Mouse (Mus musculus) forelimb bud, embryonic 11.5 days (tissue): ENCODE measurements around the gene Tnpo1.
A peak's percentile ranks its signal among the peaks of the same experiment; 100 is the strongest.
"Not testable (repeated sequence)": the region's sequence is repeated elsewhere in the genome, so short reads cannot be mapped to it uniquely, and the experiment has no call there.

ENCODE experiments used
- DNase-seq: peaks from one replicate; pipeline ENCODE4 v3.0.0-alpha.2; 2012; ENCODE audit warnings: low read depth, low spot score

The Tnpo1 gene

GRCm38 (mm10) chr13:98825574-98825973 is 100.6 kb downstream of the Tnpo1 start:
- no peak for DNase-seq

GRCm38 (mm10) chr13:98819094-98819493 is 107.1 kb downstream of the Tnpo1 start:
- DNase-seq = no peak

DNA sequence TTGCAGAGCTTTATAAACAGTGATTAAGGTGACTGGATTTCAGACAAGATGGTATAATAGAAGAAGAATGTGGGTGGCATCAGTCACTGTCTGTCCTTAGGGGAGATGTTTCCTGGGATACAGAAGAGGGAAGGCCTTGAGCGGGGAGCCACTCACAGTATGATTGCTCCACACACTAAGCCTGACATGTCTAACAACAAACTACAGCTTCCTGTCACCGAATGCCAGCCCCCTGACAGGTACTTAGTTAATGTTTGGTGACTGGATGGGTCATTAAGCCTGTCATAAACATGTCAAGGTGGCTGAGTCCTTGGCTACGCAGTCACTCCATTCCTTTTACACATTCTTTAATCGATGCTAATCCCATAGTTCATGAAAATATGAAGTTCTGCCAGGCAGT is 108.0 kb downstream of the Tnpo1 start:
- DNase-seq = no peak

- no peak for DNase-seq
Observed at GRCm38 (mm10) chr13:98817766-98818165, 108.4 kb downstream of the Tnpo1 start.

DNA sequence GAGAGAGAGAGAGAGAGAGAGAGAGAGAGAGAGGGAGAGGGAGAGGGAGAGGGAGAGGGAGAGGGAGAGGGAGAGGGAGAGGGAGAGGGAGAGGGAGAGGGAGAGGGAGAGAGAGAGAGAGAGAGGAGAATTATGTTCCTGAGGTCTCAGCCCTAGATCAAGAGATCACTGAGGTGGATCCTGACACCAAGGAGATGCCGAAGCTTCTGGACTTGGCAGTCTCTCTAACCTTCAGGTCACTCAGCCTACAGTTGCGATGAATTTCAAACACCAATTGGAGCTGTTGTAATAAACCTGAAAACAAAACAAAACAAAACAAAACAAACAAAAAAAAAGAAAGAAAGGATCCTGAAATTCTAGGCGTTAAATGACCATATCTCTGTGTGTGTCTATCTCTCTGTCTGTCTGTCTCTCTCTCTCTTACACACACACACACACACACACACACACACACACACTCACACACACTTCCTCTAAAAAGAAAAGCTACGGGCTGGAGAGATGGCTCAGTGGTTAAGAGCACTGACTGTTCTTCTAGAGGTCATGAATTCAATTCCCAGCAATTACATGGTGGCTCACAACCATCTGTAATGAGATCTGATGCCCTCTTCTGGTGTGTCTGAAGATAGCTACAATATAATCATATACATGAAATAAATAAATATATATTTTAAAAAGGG is 109.1 kb downstream of the Tnpo1 start:
- DNase-seq = not testable (repeated sequence)

DNA sequence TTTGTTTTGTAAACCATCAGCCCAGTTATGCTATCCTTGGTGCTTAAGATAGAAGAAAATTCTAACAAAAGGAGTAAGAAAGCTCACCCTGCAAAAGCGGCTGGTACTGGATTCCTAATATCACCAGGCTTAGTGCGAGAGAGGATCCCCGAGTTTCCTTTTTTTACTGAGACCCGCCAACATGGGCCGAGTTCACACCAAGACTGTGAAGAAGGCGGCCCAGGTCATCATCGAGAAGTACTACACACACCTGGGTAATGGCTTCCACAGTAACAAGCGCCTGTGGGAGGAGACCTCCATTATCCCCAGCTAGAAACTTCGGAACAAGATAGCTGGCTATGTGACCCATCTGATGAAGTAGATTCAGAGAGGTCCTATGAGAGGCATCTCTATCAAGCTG is 109.6 kb downstream of the Tnpo1 start:
- no peak for DNase-seq

GRCm38 (mm10) chr13:98815147-98815785 is 110.9 kb downstream of the Tnpo1 start, which contains the start of gene Fcho2:
TSS of gene Fcho2 (minus strand) at chr13:98815449.
- DNase-seq = peak; percentile 99

DNA sequence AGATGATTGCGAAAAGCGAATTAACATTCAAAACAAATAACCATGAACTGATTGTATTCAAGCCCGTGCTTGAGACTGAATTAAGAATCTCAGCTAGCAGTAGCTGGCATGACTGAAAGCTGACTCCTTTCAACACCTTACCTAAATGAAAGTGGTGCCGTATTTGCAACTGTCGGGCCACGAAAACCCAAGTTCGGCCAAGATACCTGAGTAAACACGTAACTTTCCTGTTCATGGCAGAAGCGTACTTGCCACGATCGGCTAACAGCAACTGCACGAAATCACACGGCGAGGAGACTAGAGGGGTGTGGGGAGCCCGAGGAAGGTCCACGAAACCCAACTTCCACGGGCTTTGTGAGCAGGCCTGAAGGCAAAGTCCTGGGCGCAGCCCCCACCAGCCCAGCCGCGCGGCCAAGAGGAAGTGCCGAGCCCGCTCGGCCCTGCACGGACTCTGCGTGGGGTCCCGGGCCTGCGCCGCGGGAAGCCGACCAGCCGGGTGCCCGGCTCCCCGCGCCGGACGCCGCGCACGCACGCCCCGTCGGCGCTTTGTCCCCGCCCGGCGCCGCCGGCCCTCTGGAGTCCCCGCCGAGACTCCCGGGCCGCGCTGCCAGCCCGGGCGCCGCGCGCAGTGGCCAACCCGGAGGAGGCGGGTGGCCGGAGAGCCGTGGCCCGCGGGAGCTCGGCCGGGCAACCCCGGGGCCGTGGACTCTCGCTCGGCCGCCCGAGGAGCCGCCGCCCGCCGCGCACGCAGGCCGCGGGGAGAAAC is 111.7 kb downstream of the Tnpo1 start:
- peak; percentile 50 for DNase-seq

GRCm38 (mm10) chr13:98813596-98814274 is 112.4 kb downstream of the Tnpo1 start:
- no peak for DNase-seq

DNA sequence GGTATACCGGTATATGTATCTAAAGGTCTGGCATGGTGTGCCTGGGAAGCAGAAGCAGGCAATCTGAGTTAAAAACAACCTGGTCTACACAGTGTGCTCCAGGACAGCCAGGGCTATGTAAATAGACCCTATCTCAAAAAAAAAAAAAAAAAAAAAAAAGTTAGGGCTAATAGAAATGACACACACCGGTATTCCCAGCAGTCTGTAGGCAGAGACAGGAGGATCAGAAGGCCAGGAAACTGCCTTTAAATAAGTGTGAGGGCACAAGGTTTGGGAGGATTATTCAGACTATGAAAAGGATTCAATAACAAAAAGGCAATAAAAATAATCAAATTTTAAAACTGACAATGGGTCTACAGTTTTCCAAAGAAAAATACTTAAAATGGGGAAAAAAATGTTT is 113.0 kb downstream of the Tnpo1 start:
- no peak for DNase-seq

DNA sequence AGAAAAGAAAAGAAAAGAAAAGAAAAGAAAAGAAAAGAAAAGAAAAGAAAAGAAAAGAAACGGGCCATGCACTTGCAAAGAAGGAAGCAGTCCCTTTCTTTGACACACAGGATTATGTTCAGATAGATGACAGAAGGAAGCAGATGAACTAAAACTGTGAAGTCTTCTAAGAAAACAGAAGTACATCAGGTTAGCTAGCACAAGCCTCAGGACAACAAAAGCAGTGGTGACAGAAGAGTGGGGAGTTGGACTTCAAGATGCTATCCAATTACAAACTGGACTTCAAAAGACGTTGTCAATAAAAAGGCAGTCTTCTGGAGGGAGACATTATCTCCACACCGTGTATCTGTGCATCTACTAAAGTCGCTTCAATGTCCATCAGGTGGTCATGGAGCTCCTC is 113.9 kb downstream of the Tnpo1 start:
- DNase-seq = no peak

DNA sequence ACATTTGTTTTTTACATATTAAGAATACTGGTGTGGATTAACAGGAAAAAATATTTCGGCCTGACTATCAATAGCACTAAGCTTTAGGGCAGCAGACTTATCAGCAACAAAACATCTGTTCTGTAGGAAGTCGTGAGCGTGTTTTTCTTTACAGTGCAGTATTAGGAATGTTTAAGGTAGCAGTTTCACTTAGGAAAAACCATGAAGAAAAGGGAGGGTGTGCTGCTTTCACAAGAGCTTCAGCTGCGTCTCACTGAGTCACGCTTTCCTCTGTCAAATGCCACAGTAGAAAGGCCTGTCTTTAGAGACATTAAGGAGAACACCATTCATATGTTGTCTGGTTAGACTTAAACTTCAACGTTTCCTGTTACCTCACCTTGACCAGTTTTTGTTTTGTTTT is 116.0 kb downstream of the Tnpo1 start:
- no peak for DNase-seq

- no peak for DNase-seq
Observed at GRCm38 (mm10) chr13:98809087-98809486, 117.1 kb downstream of the Tnpo1 start.

GRCm38 (mm10) chr13:98804480-98804879 is 121.7 kb downstream of the Tnpo1 start:
- DNase-seq = no peak

DNA sequence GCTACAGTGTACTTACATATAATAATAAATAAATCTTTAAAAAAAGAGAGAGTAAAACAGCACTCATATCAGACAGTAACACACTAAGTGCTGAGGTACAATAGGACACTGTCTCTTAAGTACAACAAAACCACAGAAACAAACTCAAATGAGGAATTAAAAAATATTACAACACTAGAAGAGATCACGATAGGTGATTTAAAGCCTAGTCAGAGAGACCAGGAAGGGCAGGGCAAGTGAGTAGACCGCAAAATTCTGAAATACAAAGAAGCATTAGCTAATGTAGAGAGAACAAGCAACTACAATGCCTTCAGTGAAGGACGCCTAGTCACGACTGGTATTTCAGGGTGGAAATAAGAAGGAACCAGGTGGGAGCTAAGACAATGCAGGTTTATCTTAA is 122.5 kb downstream of the Tnpo1 start:
- DNase-seq = no peak

- DNase-seq = no peak
Observed at GRCm38 (mm10) chr13:98802957-98803356, 123.2 kb downstream of the Tnpo1 start.

- DNase-seq = no peak
Observed at GRCm38 (mm10) chr13:98795511-98795910, 130.7 kb downstream of the Tnpo1 start.

GRCm38 (mm10) chr13:98792864-98793263 is 133.3 kb downstream of the Tnpo1 start:
- DNase-seq = no peak

GRCm38 (mm10) chr13:98791693-98792092 is 134.5 kb downstream of the Tnpo1 start:
- DNase-seq = no peak
